24 mouse cellular contexts compared by ENCODE assay signal in genomic region chr2:160499726-160500125, GRCm38 (mm10).
"Had no signal": no experiment of that assay in that cellular context is flagged by ENCODE, and none has a peak within 500 bp of the region (broad histone marks: within the 10 kb centered on the region; RNA-seq: fewer than 3 reads in every experiment).

No protein-coding gene starts in this region.

- H3K27ac ChIP-seq: heart, embryonic 10.5 days; hindbrain, embryonic 10.5 days; hindbrain, embryonic 12.5 days; hindbrain, embryonic 14.5 days; intestine, embryonic 15.5 days; layer of hippocampus, adult 2 months; left cerebral cortex, adult 2 months; limb, embryonic 10.5 days; limb, embryonic 12.5 days had no signal

- DNase-seq: gastrocnemius, postnatal 14 days; gastrocnemius, postnatal 36 days; heart, adult 18-20 months; heart, postnatal 10 days; heart, postnatal 4 days; kidney, adult 18-20 months; kidney, adult 8-10 months; kidney, postnatal 25 days; kidney, postnatal 4 days; liver had no signal

- H3K4me3 ChIP-seq: heart, embryonic 10.5 days; heart, embryonic 12.5 days; hindbrain, embryonic 10.5 days; hindbrain, embryonic 12.5 days; intestine, embryonic 15.5 days; layer of hippocampus, adult 2 months; left cerebral cortex, adult 2 months; limb, embryonic 10.5 days; limb, embryonic 12.5 days had no signal

- H3K9ac ChIP-seq: heart, embryonic 12.5 days; hindbrain, embryonic 12.5 days; hindbrain, embryonic 14.5 days; intestine, embryonic 15.5 days; limb, embryonic 12.5 days had no signal

- H3K27me3 ChIP-seq: intestine, embryonic 15.5 days had no signal

- H3K9me3 ChIP-seq: heart, embryonic 10.5 days; heart, embryonic 12.5 days; hindbrain, embryonic 10.5 days; hindbrain, embryonic 12.5 days; intestine, embryonic 15.5 days; limb, embryonic 10.5 days; limb, embryonic 12.5 days had no signal

- ATAC-seq: hindbrain, embryonic 16.5 days; inflammation-experienced regulatory T-cells, adult 6 months; intestine, embryonic 15.5 days; intestine, postnatal 0 days had no signal

- H3K4me2 ChIP-seq: heart, embryonic 12.5 days; hindbrain, embryonic 12.5 days; hindbrain, embryonic 14.5 days; intestine, embryonic 15.5 days; limb, embryonic 12.5 days; liver, embryonic 11.5 days had no signal

- H3K36me3 ChIP-seq: heart, embryonic 10.5 days; heart, embryonic 12.5 days; hindbrain, embryonic 10.5 days; hindbrain, embryonic 12.5 days; intestine, embryonic 15.5 days; limb, embryonic 10.5 days; limb, embryonic 12.5 days had no signal

- H3K4me1 ChIP-seq: heart, embryonic 12.5 days had no signal
